Mouse (Mus musculus) Muller cell, postnatal 12 days (primary cell): ENCODE measurements around the gene Baiap2l2.

Source experiments
- DNase-seq: peaks from one replicate; pipeline ENCODE4 v3.0.0-alpha.2; 2015; ENCODE audit errors: inconsistent ontology term

The Baiap2l2 gene

GRCm38 (mm10) chr15:79212750-79213446 lies 72.4 kb downstream of the Baiap2l2 start:
- DNase-seq: no peak

GRCm38 (mm10) chr15:79210357-79210756 lies 75.0 kb downstream of the Baiap2l2 start:
- DNase-seq: no peak

GRCm38 (mm10) chr15:79208758-79209439 lies 76.4 kb downstream of the Baiap2l2 start:
- DNase-seq: no peak

GRCm38 (mm10) chr15:79208211-79208610 lies 77.1 kb downstream of the Baiap2l2 start:
- no peak for DNase-seq
